Mouse (Mus musculus): ENCODE measurements at regions not wholly inside any gene's neighbourhood (a gene's known extent, or its start where the extent isn't known, plus 50 kb on each side); places are given as distances from the start of the nearest gene placed in this dataset.

- TF ChIP-seq CTCF (IDR thresholded peaks at IDR 0.05; ENCODE audit: low read depth): no peak
- TF ChIP-seq EP300 (optimal IDR thresholded peaks at IDR 0.05): no peak
These were observed 69.6 kb upstream of the Gm17304 start for GRCm38 (mm10) chr5:106539286-106539685.
